Mouse (Mus musculus) frontal cortex, postnatal 36 days (tissue): ENCODE results near the gene Fbxo34.
"Not testable (repeated sequence)": the region's sequence is repeated elsewhere in the genome, so short reads cannot be mapped to it uniquely, and the experiment has no call there.

Source experiments
- DNase-seq, 2 experiments: peaks; one replicate each; pipeline ENCODE4 v3.0.0; 2022; ENCODE audit warnings: low spot score in 2 of 2

Gene Fbxo34

DNA sequence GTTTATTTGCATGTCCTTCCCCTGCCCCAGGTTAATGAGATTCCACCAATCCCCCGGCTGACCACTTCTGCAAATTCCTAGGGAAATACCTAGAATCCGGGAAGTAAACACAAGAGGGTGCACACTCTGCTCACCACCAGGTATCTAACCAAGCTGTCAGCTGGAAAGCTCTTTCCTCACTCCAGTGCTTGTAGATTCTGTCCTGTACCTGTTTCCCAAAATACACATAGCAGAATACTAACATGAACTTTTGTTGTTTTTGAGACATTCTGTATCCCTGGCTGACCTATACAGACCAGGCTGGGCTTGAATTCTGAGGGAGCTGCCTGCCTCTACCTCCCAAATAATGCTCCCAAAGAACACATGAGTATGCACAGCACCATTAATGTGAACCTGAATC lies 110.5 kb downstream of the Fbxo34 start:
- no peak for DNase-seq

DNA sequence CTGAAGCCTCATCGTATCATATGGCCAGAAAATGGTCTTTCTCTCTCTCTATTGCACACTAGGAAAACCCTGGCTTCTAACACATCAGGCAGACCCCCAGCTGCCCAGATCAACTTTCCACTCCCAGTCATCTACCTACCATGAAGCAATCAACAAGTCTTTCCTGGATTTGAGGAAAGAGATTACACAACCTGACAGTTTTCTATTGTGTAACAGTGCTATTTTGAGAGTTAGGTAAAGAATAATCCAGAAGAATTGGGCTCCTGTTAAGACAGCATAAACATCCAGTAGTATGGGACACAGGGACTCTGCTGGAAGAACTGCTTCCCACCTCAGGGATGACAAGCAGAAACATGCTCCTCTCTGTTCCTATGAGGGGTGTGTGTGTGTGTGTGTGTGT lies 112.3 kb downstream of the Fbxo34 start:
- no peak for DNase-seq

DNA sequence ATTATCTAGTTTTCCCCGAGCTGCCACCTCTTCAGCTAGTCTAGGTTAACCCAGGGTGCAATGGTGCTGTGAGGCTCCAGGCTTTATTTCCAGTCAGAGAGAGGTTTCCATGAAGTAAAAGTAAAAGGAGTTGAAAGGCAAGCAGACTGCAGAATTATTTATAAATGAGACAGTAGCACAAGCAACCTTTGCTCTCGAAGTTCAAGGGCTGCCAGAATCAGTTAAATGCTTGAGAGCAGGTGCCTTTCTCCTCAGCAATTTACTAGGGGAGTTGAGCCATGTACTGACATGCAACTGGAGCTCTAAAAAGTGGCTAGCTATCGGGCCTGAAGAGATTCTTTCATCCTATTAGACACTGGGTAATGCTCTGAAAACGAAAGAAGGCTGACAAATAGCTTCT lies 112.9 kb downstream of the Fbxo34 start:
- DNase-seq = no peak

GRCm38 (mm10) chr14:47567962-47568652 lies 117.9 kb downstream of the Fbxo34 start:
- DNase-seq = peak; percentile 95 to 96

- not testable (repeated sequence) for DNase-seq
These were observed 120.3 kb downstream of the Fbxo34 start, which contains the start of gene Atg14 for GRCm38 (mm10) chr14:47570549-47570948. Gene Atg14, minus strand, starts transcription at chr14:47570649.

GRCm38 (mm10) chr14:47572707-47573106 lies 122.5 kb downstream of the Fbxo34 start:
- no peak for DNase-seq

- DNase-seq = no peak
These were observed 124.5 kb downstream of the Fbxo34 start for GRCm38 (mm10) chr14:47574721-47575120.

GRCm38 (mm10) chr14:47576687-47577086 lies 126.5 kb downstream of the Fbxo34 start:
- DNase-seq = no peak

GRCm38 (mm10) chr14:47578086-47578485 lies 127.9 kb downstream of the Fbxo34 start:
- no peak for DNase-seq

- DNase-seq = no peak
These were observed 131.1 kb downstream of the Fbxo34 start for GRCm38 (mm10) chr14:47581280-47581679.
